Mouse (Mus musculus): ENCODE results near the gene Gm20817.
"Not testable (repeated sequence)": the region's sequence is repeated elsewhere in the genome, so short reads cannot be mapped to it uniquely, and the experiment has no call there.

Gene Gm20817

DNA sequence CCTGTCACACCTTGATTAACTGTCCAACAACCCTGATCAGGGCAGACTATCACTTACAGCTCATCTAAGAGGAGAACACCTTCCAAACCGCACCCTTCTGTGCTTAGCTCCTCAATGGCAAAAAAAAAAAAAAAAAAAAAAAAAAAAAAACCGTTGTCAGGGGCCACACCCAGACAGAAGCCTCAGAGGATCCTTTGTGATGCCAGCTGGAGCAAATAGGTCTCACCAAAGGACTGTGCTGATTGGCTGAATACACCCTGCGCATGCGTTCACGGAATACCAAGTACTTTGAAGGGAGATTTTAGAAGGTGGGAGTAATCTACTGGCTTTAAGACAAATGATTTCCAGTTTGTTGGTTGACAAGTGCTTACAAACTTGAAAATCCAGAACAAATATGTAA lies at the start of gene Gm20817:
Gene Gm20817 (minus strand): TSS at position 101 of the 400 bp plus-strand sequence.
- DNase-seq = not testable (repeated sequence)

All from cerebellum, postnatal 36 days (tissue).